ENCODE assay signal across 13 mouse cellular contexts in the genomic region with DNA sequence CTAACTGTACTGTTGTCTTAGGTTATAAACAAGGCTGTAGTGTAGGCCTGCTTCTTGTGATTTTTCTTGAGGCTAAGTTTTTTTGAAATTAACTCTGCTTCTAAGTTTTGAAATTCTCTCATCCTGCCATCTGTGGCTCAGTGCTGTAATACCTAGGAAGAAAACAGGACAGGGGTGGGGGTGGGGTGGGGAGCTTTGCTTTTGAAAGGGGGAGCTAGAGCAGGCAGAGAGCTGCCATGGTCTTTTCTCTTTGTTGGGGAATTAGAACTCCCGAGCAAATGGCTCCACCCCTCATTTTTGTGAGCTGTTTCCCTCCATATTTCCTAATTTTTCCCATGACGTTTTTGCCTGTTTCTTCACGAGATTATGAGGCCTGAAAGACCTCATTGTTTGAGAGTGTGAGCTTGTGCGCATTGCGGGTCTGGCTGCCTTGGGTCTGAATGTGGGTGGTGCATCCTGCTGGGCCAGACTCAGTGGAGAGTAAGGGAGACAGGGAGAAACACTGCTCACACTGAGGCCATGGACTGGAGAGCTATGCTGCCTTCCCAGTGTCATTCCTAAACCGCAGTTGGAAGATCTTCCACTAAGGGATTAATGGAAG. TPM values are rescaled to one million over a fixed set of nuclear protein-coding genes. Genes with fewer than 3 reads are reported as not detected.
DNase-seq lines count a peak whose midpoint lies in the region; ATAC-seq and TF ChIP-seq lines count a peak whose summit lies in the region.
"Had no signal": no experiment of that assay in that cellular context is flagged by ENCODE, and none has a peak within 500 bp of the region (broad histone marks: within the 10 kb centered on the region; RNA-seq: fewer than 3 reads in every experiment).

No protein-coding gene starts in this region.

- TF ChIP-seq EP300 in heart, adult 2 months (IDR thresholded peaks at IDR 0.05; ENCODE audit: insufficient read depth, low read depth, low read length) = no peak

- H3K4me3 ChIP-seq in heart, embryonic 10.5 days = no peak overlapping the region
- H3K4me3 ChIP-seq in heart, adult 2 months = no peak overlapping the region
- H3K4me3 ChIP-seq in embryonic facial prominence, embryonic 10.5 days = no peak overlapping the region
- no peak overlapping the region for H3K4me3 ChIP-seq in limb, embryonic 13.5 days
- H3K4me3 ChIP-seq: myocyte had no signal

- H3K36me3 ChIP-seq in heart, embryonic 10.5 days = no peaks in the 10 kb centered on the region
- no peaks in the 10 kb centered on the region; the same call in 1 of the 2 replicates for H3K36me3 ChIP-seq in heart, adult 2 months (ENCODE audit: control insufficient read depth, insufficient read depth, low read length)
- H3K36me3 ChIP-seq in embryonic facial prominence, embryonic 10.5 days (replicated peaks) = peaks cover 3% of the 10 kb centered on the region; the same call in 1 of the 2 replicates
- no peaks in the 10 kb centered on the region for H3K36me3 ChIP-seq in limb, embryonic 13.5 days

- no peak for TF ChIP-seq CTCF in heart, adult 2 months (IDR thresholded peaks at IDR 0.05)

- 27% methylated on average over 6 of the region's 6 CpGs for WGBS in heart, embryonic 10.5 days
- WGBS in heart, adult 2 months = 47% methylated on average over 6 of the region's 6 CpGs
- WGBS in embryonic facial prominence, embryonic 10.5 days = 13% methylated on average over 6 of the region's 6 CpGs
- WGBS in limb, embryonic 13.5 days = 25% methylated on average over 6 of the region's 6 CpGs

- ATAC-seq in granulocyte monocyte progenitor cell, adult 5-6 weeks (replicated peaks; ENCODE audit: poor library complexity, severe bottlenecking) = peak; percentile 20; the same call in 1 of the 2 replicates
- peak; percentile 74; the same call in 1 of the 2 replicates for ATAC-seq in limb, embryonic 13.5 days (ENCODE audit: low FRiP score, low read depth)
- ATAC-seq: CD4-positive, CD25-positive, alpha-beta regulatory T cell, adult 4 months had no signal

- TF ChIP-seq POLR2A in heart, adult 2 months (IDR thresholded peaks at IDR 0.05; ENCODE audit: insufficient read depth, low read depth, low read length) = no peak

- no peaks in the 10 kb centered on the region for H3K9me3 ChIP-seq in heart, embryonic 10.5 days
- H3K9me3 ChIP-seq in embryonic facial prominence, embryonic 10.5 days = no peaks in the 10 kb centered on the region
- H3K9me3 ChIP-seq in limb, embryonic 13.5 days = no peaks in the 10 kb centered on the region

- H3K79me2 ChIP-seq in heart, adult 2 months (replicated peaks; ENCODE audit: control insufficient read depth, insufficient read depth, low read length) = no peaks in the 10 kb centered on the region

- peak overlapping the region; percentile 70 for H3K27ac ChIP-seq in heart, embryonic 10.5 days
- H3K27ac ChIP-seq in heart, adult 2 months = no peak overlapping the region
- H3K27ac ChIP-seq in embryonic facial prominence, embryonic 10.5 days (replicated peaks) = peak overlapping the region; percentile 81
- H3K27ac ChIP-seq in limb, embryonic 13.5 days = peak overlapping the region; percentile 79
- H3K27ac ChIP-seq: liver, embryonic 14.5 days had no signal

- peaks cover 53% of the 10 kb centered on the region for H3K4me1 ChIP-seq in heart, embryonic 10.5 days
- peaks cover 5% of the 10 kb centered on the region for H3K4me1 ChIP-seq in heart, adult 2 months (ENCODE audit: control insufficient read depth, insufficient read depth, low read length)
- peaks cover 74% of the 10 kb centered on the region for H3K4me1 ChIP-seq in embryonic facial prominence, embryonic 10.5 days
- H3K4me1 ChIP-seq in limb, embryonic 13.5 days = peaks cover 75% of the 10 kb centered on the region

- no peak overlapping the region for H3K9ac ChIP-seq in heart, adult 2 months (ENCODE audit: low read depth, low read length)
- H3K9ac ChIP-seq in limb, embryonic 13.5 days = peak overlapping the region; percentile 45; the same call in 1 of the 2 replicates
- H3K9ac ChIP-seq: liver, embryonic 14.5 days had no signal

- DNase-seq in heart, embryonic 10.5 days (ENCODE audit: low spot score) = no peak
- no peak for DNase-seq in heart, adult 2 months
- DNase-seq in embryonic facial prominence, embryonic 10.5 days (ENCODE audit: low spot score) = peak; percentile 34
- no peak for DNase-seq in liver
- DNase-seq in layer of hippocampus, postnatal 14 days (ENCODE audit: low spot score in 2 of 2) = no peak
- no peak for DNase-seq in left cerebral cortex, postnatal 25 days (ENCODE audit: low spot score in 2 of 2)
- DNase-seq: kidney, postnatal 14 days; thymus, postnatal 25 days had no signal

- intact Hi-C loops in heart, adult 2 months (cut with DNase I) = no loop called here
- intact Hi-C loops in left cerebral cortex, postnatal 25 days (cut with DNase I) = no loop called here

- peak overlapping the region; percentile 28; the same call in 1 of the 2 replicates for H3K4me2 ChIP-seq in limb, embryonic 13.5 days (replicated peaks)

- H3K27me3 ChIP-seq in heart, embryonic 10.5 days (ENCODE audit: insufficient read depth, poor library complexity, severe bottlenecking) = no peaks in the 10 kb centered on the region
- no peaks in the 10 kb centered on the region for H3K27me3 ChIP-seq in heart, adult 2 months (ENCODE audit: control insufficient read depth, insufficient read depth, low read length)
- H3K27me3 ChIP-seq in embryonic facial prominence, embryonic 10.5 days (replicated peaks; ENCODE audit: low read depth, poor library complexity, severe bottlenecking) = no peaks in the 10 kb centered on the region
- H3K27me3 ChIP-seq in limb, embryonic 13.5 days = no peaks in the 10 kb centered on the region

RNA-seq across cellular contexts. Expression of gene Bach2, which starts 58.6 kb away (rescaled TPM):
- 7.7 and 8.8 TPM in 2 replicates for polyA plus RNA-seq in heart, embryonic 10.5 days (2016; fragmentation: Nextera tagmentation; extraction: Ambion mirVana)
- total RNA-seq in heart, adult 2 months (2021) = 1 to 10 TPM; 3.9 to 4.2 TPM
- polyA plus RNA-seq in heart, adult 2 months (2012; rRNA removed) = 2.4 and 4.7 TPM in 2 replicates
- polyA plus RNA-seq in embryonic facial prominence, embryonic 10.5 days (2016; fragmentation: Nextera tagmentation; extraction: Ambion mirVana) = 12.2 and 12.4 TPM in 2 replicates
- total RNA-seq in granulocyte monocyte progenitor cell, adult 5-6 weeks (2014; fragmentation: Nextera tagmentation) = 0.67 and 4.9 TPM in 2 replicates
- under 0.01 and 0.17 TPM in 2 replicates for total RNA-seq in granulocyte monocyte progenitor cell, adult 5-6 weeks (2017)
- polyA plus RNA-seq in limb, embryonic 13.5 days (2015; fragmentation: Nextera tagmentation; extraction: Ambion mirVana) = 9.2 and 12.2 TPM in 2 replicates
- total RNA-seq in layer of hippocampus, postnatal 14 days (2021) = 10 to 100 TPM; 22.2 to 24.9 TPM
- total RNA-seq in left cerebral cortex, postnatal 25 days (2021) = 10 to 100 TPM; 10.4 to 14.4 TPM
